ENCODE assay signal across 8 mouse cellular contexts in the genomic region with DNA sequence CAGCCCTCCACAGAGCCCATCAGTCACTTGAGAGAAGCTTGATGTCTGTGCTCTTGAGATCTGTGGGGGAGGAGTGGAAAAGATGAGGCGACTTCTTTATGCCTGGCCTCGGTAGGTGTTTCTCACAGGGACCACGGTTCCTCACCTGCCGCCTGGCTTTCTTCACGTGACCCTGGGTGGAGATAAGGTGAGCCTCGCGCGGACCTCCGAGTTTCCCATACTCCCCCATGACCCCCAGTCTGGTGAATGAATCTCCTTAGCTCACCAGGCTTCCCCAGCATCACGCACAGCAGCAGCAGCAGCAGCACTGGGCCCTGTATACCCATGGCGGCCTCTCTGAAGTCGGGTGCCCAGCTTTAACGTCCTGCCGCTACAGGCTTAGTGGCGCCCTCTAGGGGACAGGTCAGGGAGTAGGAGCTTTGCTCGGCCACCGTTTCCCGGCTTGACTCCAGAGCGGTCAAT. TPM values are rescaled to one million over a fixed set of nuclear protein-coding genes. Genes with fewer than 3 reads are reported as not detected.
A peak's percentile ranks its signal among the peaks of the same experiment; 100 is the strongest.
DNase-seq lines count a peak whose midpoint lies in the region; ATAC-seq and TF ChIP-seq lines count a peak whose summit lies in the region.

Gene Prss32, plus strand, starts transcription at position 44 of the 462 bp plus-strand sequence.
Gene Prss41, minus strand, starts transcription at position 361 of the 462 bp plus-strand sequence.

- H3K4me1 ChIP-seq in lung, embryonic 14.5 days (ENCODE audit: insufficient read depth), result no peaks in the 10 kb centered on the region
- H3K4me1 ChIP-seq in neural tube, embryonic 15.5 days, result peaks cover 3% of the 10 kb centered on the region; the same call in 1 of the 2 replicates

- no peaks in the 10 kb centered on the region for H3K36me3 ChIP-seq in lung, embryonic 14.5 days (ENCODE audit: insufficient read depth)
- H3K36me3 ChIP-seq in neural tube, embryonic 15.5 days, result no peaks in the 10 kb centered on the region

- ATAC-seq in lung, embryonic 14.5 days (ENCODE audit: insufficient read depth), result peak; percentile 58
- no peak for ATAC-seq in neural tube, embryonic 15.5 days (ENCODE audit: low FRiP score)

- WGBS in lung, embryonic 14.5 days, result 15% methylated on average over 19 of the region's 19 CpGs
- WGBS in neural tube, embryonic 15.5 days, result 19% methylated on average over 19 of the region's 19 CpGs

- H3K4me2 ChIP-seq in lung, embryonic 14.5 days, result peak within 1 kb of the TSS; percentile 48
- peak within 1 kb of the TSS; percentile 34 for H3K4me2 ChIP-seq in neural tube, embryonic 15.5 days

- H3K4me3 ChIP-seq in lung, embryonic 14.5 days (ENCODE audit: low read depth, low read length), result no peak within 1 kb of the TSS
- no peak within 1 kb of the TSS for H3K4me3 ChIP-seq in neural tube, embryonic 15.5 days (replicated peaks)

- no peak within 1 kb of the TSS for H3K27ac ChIP-seq in lung, embryonic 14.5 days (ENCODE audit: low read depth)
- H3K27ac ChIP-seq in neural tube, embryonic 15.5 days (replicated peaks), result no peak within 1 kb of the TSS

- TF ChIP-seq CTCF in lung, embryonic 14.5 days (IDR thresholded peaks at IDR 0.05; ENCODE audit: low read depth), result peak; percentile 64

- H3K9me3 ChIP-seq in lung, embryonic 14.5 days (ENCODE audit: low read depth, low read length), result no peaks in the 10 kb centered on the region
- no peaks in the 10 kb centered on the region for H3K9me3 ChIP-seq in neural tube, embryonic 15.5 days (replicated peaks)

- no peak within 1 kb of the TSS for H3K9ac ChIP-seq in lung, embryonic 14.5 days
- no peak within 1 kb of the TSS for H3K9ac ChIP-seq in neural tube, embryonic 15.5 days (replicated peaks)

- peak; percentile 57 for DNase-seq in urinary bladder, postnatal 14 days (ENCODE audit: low spot score)
- DNase-seq in urinary bladder, adult 2 months (ENCODE audit: low spot score), result no peak
- DNase-seq in cerebellum, postnatal 25 days, result peak; percentile 65 to 79
- peak; percentile 56 for DNase-seq in gastrocnemius, postnatal 14 days
- peak; percentile 61 for DNase-seq in kidney, adult 18-20 months
- peak; percentile 53 for DNase-seq in lung, embryonic 14.5 days
- DNase-seq in frontal cortex, postnatal 25 days (ENCODE audit: low spot score in 2 of 2), result no peak

- intact Hi-C loops in gastrocnemius, postnatal 14 days (cut with DNase I; ENCODE audit: low total_unique reads), result loop anchor here (5.0 kb wide), 1 partner anchor 67 kb away; no protein-coding TSS in a partner anchor

- H3K27me3 ChIP-seq in lung, embryonic 14.5 days (ENCODE audit: insufficient read depth, low read length), result 0 out of 2 replicates have a peak, but pooled peaks cover 3% of the 10 kb centered on the region
- 0 out of 2 replicates have a peak, but pooled peaks cover 10% of the 10 kb centered on the region for H3K27me3 ChIP-seq in neural tube, embryonic 15.5 days (replicated peaks)

RNA-seq across cellular contexts. Expression of gene Prss32, which starts in this region (rescaled TPM):
- polyA plus RNA-seq in urinary bladder, adult 2 months (2012; rRNA removed), result 0.67 and 1.1 TPM in 2 replicates
- not detected for total RNA-seq in gastrocnemius, postnatal 14 days (2021)
- not detected in 2 replicates for polyA plus RNA-seq in lung, embryonic 14.5 days (2014; fragmentation: Nextera tagmentation; extraction: Ambion mirVana)
- polyA plus RNA-seq in neural tube, embryonic 15.5 days (2015; fragmentation: Nextera tagmentation; extraction: Ambion mirVana), result 0.50 and 1.1 TPM in 2 replicates

RNA-seq across cellular contexts. Expression of gene Prss41, which starts in this region (rescaled TPM):
- polyA plus RNA-seq in urinary bladder, adult 2 months (2012; rRNA removed), result 0.04 and 0.28 TPM in 2 replicates
- total RNA-seq in gastrocnemius, postnatal 14 days (2021), result under 1 TPM in 1 of 2 experiments, not detected in 1; 0.18 TPM
- polyA plus RNA-seq in lung, embryonic 14.5 days (2014; fragmentation: Nextera tagmentation; extraction: Ambion mirVana), result 1.0 and 1.4 TPM in 2 replicates
- polyA plus RNA-seq in neural tube, embryonic 15.5 days (2015; fragmentation: Nextera tagmentation; extraction: Ambion mirVana), result 1.9 and 2.0 TPM in 2 replicates

Comparison
In these comparisons a context has a peak if more than half of its experiments do, and no peak if none do; other contexts are left out.
1. DNase-seq: peak in urinary bladder, postnatal 14 days (single experiment), cerebellum, postnatal 25 days (2 of 2), kidney, adult 18-20 months (single experiment) and lung, embryonic 14.5 days (single experiment); none in urinary bladder, adult 2 months (single experiment) and frontal cortex, postnatal 25 days (0 of 2).
2. Peak in DNase-seq in gastrocnemius, postnatal 14 days; RNA of the genes that start here not detected or under 1 TPM.